Mouse (Mus musculus) bone marrow, adult 2 months (tissue): ENCODE data around the gene Sgip1.

Experiments
- CTCF ChIP-seq: fragments of 200-500 bp; IDR thresholded peaks from 2 replicates; pipeline ENCODE4 v1.5.1; 2011; ENCODE audit warnings: low read length, control low read depth; ENCODE audit not compliant: control insufficient read depth, insufficient read depth
- POLR2A ChIP-seq: fragments of 200-500 bp; IDR thresholded peaks from 2 replicates; pipeline ENCODE4 v1.6.1; 2011; ENCODE audit warnings: low read depth, mild to moderate bottlenecking, control low read depth, low read length, borderline replicate concordance; ENCODE audit not compliant: control insufficient read depth

- TF ChIP-seq POLR2A, result no peak
- TF ChIP-seq CTCF, result no peak
Observed at GRCm38 (mm10) chr4:102918191-102918590, 177.1 kb downstream of the Sgip1 start.
